Mouse (Mus musculus) midbrain, postnatal 0 days (tissue): ENCODE data around the gene Cox4i1. TPM values are rescaled to one million over a fixed set of nuclear protein-coding genes. Genes with fewer than 3 reads are reported as not detected.

ENCODE experiments used
- ATAC-seq: fragments of 200-750 bp; cut with Nextera tagmentation; 2 replicates; pipeline ENCODE4 v1.8.0; 2017; ENCODE audit warnings: moderate number of reproducible peaks, mild to moderate bottlenecking, moderate TSS enrichment, moderate library complexity; ENCODE audit not compliant: low FRiP score
- DNase-seq: peaks from one replicate; pipeline ENCODE4 v3.0.0-alpha.2; 2015; ENCODE audit warnings: low spot score
- H3K27ac ChIP-seq: fragments of 300-500 bp; sonication (generic); 2 replicates; pipeline ENCODE4 v1.5.1; 2014; ENCODE audit warnings: low read depth, mild to moderate bottlenecking, low read length, mixed read lengths
- H3K27me3 ChIP-seq: fragments of 300-500 bp; sonication (generic); 2 replicates; pipeline ENCODE4 v1.6.1; 2014; ENCODE audit warnings: low read length, control low read depth, mixed read lengths; ENCODE audit not compliant: insufficient read depth
- H3K36me3 ChIP-seq: fragments of 300-500 bp; sonication (generic); 2 replicates; pipeline ENCODE4 v1.6.1; 2014; ENCODE audit warnings: low read length, control low read depth, mixed read lengths; ENCODE audit not compliant: insufficient read depth
- H3K4me1 ChIP-seq: fragments of 300-500 bp; sonication (generic); 2 replicates; pipeline ENCODE4 v1.6.1; 2014; ENCODE audit warnings: mild to moderate bottlenecking, control low read depth, antibody characterized with exemption, low read length, mixed read lengths; ENCODE audit not compliant: insufficient read depth
- H3K4me2 ChIP-seq: fragments of 300-500 bp; sonication (generic); 2 replicates; pipeline ENCODE4 v1.6.1; 2014; ENCODE audit warnings: low read depth, mild to moderate bottlenecking, low read length, mixed read lengths; ENCODE audit not compliant: poor library complexity, severe bottlenecking
- H3K4me3 ChIP-seq: fragments of 300-500 bp; sonication (generic); 2 replicates; pipeline ENCODE4 v1.5.1; 2014; ENCODE audit warnings: low read depth, mild to moderate bottlenecking, low read length, moderate library complexity
- H3K9ac ChIP-seq: fragments of 300-500 bp; sonication (generic); replicated peaks from 2 replicates; pipeline ENCODE4 v1.6.1; 2014; ENCODE audit warnings: mild to moderate bottlenecking, low read length, moderate library complexity, mixed read lengths; ENCODE audit not compliant: poor library complexity, severe bottlenecking
- H3K9me3 ChIP-seq: fragments of 300-500 bp; sonication (generic); 2 replicates; pipeline ENCODE4 v1.6.1; 2016; ENCODE audit warnings: low read length, control low read depth
- CTCF ChIP-seq: IDR thresholded peaks from 2 replicates; pipeline ENCODE4 v1.5.1; 2016; ENCODE audit warnings: antibody characterized with exemption, mild to moderate bottlenecking
- WGBS: fragments of 180-500 bp; shearing (Covaris S2); extraction: QIAGEN DNeasy Blood & Tissue Kit; methylation state at CpG from one replicate; pipeline ENCODE4 v1.1.7; 2014; 5-methylcytosine and 5-hydroxymethylcytosine counted together
- polyA plus RNA-seq: library from polyadenylated mRNA; unstranded; fragments of >200 nt; fragmentation: Nextera tagmentation; extraction: Ambion mirVana; gene quantifications from 2 replicates; pipeline ENCODE4 v1.2.1, GENCODE M21; 2015
- total RNA-seq: library from RNA; depleted of rRNA; stranded (reverse); fragments of >200 nt; gene quantifications from 2 replicates; pipeline ENCODE4 v1.2.3, GENCODE M21; 2014

Cox4i1 gene
- total and polyA plus RNA-seq, 2 experiments from 2014 or later = 558 to 1,374 TPM

- Histone ChIP-seq H3K4me1 (no peaks in the 10 kb centered on the region), H3K36me3 (no peaks in the 10 kb centered on the region), H3K4me3 (no peak overlapping the region), H3K9ac (no peak overlapping the region), H3K27ac (no peak overlapping the region), H3K9me3 (no peaks in the 10 kb centered on the region), H3K27me3 (no peaks in the 10 kb centered on the region), H3K4me2 (no peak overlapping the region)
- ATAC-seq (no peak), DNase-seq (no peak)
- 79% methylated on average over 8 of the region's 8 CpGs for WGBS
- no peak for TF ChIP-seq CTCF
Measured at GRCm38 (mm10) chr8:120685591-120685990, 17.6 kb downstream of the Cox4i1 start.

DNA sequence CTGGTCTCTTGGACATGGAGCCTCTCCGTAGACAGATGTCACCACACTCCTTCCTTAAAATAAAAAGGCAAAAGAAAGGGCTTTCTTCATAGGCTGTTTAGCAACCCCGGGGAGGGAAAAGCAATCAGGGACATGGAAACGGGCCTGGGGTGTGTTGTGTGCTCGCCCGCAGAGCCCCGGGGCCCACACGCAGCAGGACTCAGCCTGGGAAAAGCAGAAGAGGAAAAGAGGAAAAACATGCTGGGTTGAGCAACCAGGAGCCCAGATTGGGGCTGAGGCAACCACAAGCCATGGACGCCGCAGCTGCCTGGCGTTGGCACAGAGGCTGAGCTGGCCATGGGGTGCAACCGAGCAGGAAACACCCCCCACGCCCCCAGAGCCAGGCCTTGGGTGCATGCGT lies 18.0 kb downstream of the Cox4i1 start:
- no peak for DNase-seq
- Histone ChIP-seq H3K27me3 (no peaks in the 10 kb centered on the region), H3K9ac (no peak overlapping the region), H3K27ac (no peak overlapping the region), H3K4me3 (no peak overlapping the region), H3K9me3 (no peaks in the 10 kb centered on the region), H3K4me1 (no peaks in the 10 kb centered on the region), H3K4me2 (no peak overlapping the region), H3K36me3 (no peaks in the 10 kb centered on the region)
- no peak for TF ChIP-seq CTCF
- no peak for ATAC-seq
- WGBS = 92% methylated on average over 13 of the region's 13 CpGs

DNA sequence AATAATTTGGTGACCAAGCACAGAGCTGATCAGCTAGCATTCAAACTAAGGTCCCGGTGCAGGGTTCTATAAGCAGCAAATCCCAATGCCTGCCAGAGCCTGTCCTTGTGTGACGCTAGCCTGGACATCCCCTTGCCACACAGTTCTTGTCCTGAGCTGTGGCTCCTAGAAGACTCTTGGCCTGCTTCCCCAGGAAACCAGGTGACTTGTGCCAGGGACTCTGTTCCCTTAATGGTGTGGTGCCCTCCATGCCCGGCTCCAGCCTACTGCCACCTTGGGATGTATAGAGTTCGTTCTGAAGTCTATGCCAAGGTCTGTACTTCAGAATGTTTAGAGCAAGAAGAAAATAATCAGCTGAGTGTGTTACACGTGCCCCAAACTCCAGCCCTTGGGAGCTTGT lies 18.6 kb downstream of the Cox4i1 start:
- TF ChIP-seq CTCF = no peak
- Histone ChIP-seq H3K4me3 (no peak overlapping the region), H3K9me3 (no peaks in the 10 kb centered on the region), H3K27ac (no peak overlapping the region), H3K9ac (no peak overlapping the region), H3K4me2 (no peak overlapping the region), H3K4me1 (no peaks in the 10 kb centered on the region), H3K27me3 (no peaks in the 10 kb centered on the region), H3K36me3 (no peaks in the 10 kb centered on the region)
- no peak for ATAC-seq
- 81% methylated on average over 5 of the region's 5 CpGs for WGBS
- no peak for DNase-seq

GRCm38 (mm10) chr8:120687786-120688185 lies 19.8 kb downstream of the Cox4i1 start:
- H3K27ac ChIP-seq = no peak overlapping the region
- no peak overlapping the region for H3K4me2 ChIP-seq
- H3K36me3 ChIP-seq = no peaks in the 10 kb centered on the region
- H3K4me3 ChIP-seq = no peak overlapping the region
- no peaks in the 10 kb centered on the region for H3K4me1 ChIP-seq
- H3K27me3 ChIP-seq = no peaks in the 10 kb centered on the region
- H3K9ac ChIP-seq = no peak overlapping the region
- ATAC-seq = no peak
- no peak for DNase-seq
- 74% methylated on average over 8 of the region's 8 CpGs for WGBS
- no peak for TF ChIP-seq CTCF
- H3K9me3 ChIP-seq = no peaks in the 10 kb centered on the region

GRCm38 (mm10) chr8:120688511-120688910 lies 20.5 kb downstream of the Cox4i1 start:
- H3K4me3 ChIP-seq = no peak overlapping the region
- 88% methylated on average over 7 of the region's 7 CpGs for WGBS
- H3K27ac ChIP-seq = no peak overlapping the region
- TF ChIP-seq CTCF = no peak
- no peaks in the 10 kb centered on the region for H3K36me3 ChIP-seq
- no peak for ATAC-seq
- no peaks in the 10 kb centered on the region for H3K9me3 ChIP-seq
- no peak for DNase-seq
- H3K27me3 ChIP-seq = no peaks in the 10 kb centered on the region
- H3K9ac ChIP-seq = no peak overlapping the region
- no peak overlapping the region for H3K4me2 ChIP-seq
- no peaks in the 10 kb centered on the region for H3K4me1 ChIP-seq

- ATAC-seq (no peak), DNase-seq (no peak)
- no peak overlapping the region for H3K4me3 ChIP-seq
- H3K9ac ChIP-seq = no peak overlapping the region
- no peaks in the 10 kb centered on the region for H3K27me3 ChIP-seq
- H3K27ac ChIP-seq = no peak overlapping the region
- WGBS = 69% methylated on average over 4 of the region's 4 CpGs
- no peak for TF ChIP-seq CTCF
- no peak overlapping the region for H3K4me2 ChIP-seq
- H3K4me1 ChIP-seq = 0 out of 2 replicates have a peak, but pooled peaks cover 6% of the 10 kb centered on the region
- H3K36me3 ChIP-seq = no peaks in the 10 kb centered on the region
- no peaks in the 10 kb centered on the region for H3K9me3 ChIP-seq
Measured at GRCm38 (mm10) chr8:120692934-120693333, 24.9 kb downstream of the Cox4i1 start.
